11 mouse cellular contexts compared by ENCODE assay signal in the genomic region with DNA sequence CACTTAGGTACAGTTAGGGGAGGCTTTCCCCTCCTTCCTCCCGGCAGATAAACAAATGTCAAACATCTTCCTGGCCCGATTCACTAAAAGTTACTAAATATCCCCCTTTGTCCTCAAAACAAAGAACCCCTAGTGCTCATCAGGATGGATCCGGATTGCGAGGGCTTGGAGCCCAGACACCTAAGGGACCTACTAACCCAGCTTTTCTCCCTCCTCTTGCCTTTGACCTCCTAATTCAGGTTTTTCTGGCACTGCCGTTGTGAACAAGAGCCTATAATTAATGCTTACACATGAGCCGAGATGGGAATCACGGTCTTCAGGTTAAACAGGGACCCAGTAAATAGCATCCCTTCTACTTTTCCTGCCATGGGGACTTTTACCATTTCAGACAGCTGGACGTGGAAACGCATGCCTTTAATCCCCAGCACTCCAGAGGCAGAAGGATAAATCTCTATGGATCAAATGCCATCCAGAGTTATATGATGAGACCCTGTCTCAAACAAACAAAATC. TPM values are rescaled to one million over a fixed set of nuclear protein-coding genes. Genes with fewer than 3 reads are reported as not detected.
DNase-seq lines count a peak whose midpoint lies in the region; ATAC-seq and TF ChIP-seq lines count a peak whose summit lies in the region.
"Had no signal": no experiment of that assay in that cellular context is flagged by ENCODE, and none has a peak within 500 bp of the region (broad histone marks: within the 10 kb centered on the region; RNA-seq: fewer than 3 reads in every experiment).

No protein-coding gene starts in this region.

- WGBS in heart, embryonic 12.5 days, result 41% methylated on average over 9 of the region's 9 CpGs
- WGBS in forebrain, embryonic 15.5 days, result 4% methylated on average over 9 of the region's 9 CpGs
- WGBS in midbrain, embryonic 12.5 days, result 3% methylated on average over 9 of the region's 9 CpGs

- no peaks in the 10 kb centered on the region for H3K27me3 ChIP-seq in heart, embryonic 12.5 days (replicated peaks)
- H3K27me3 ChIP-seq in forebrain, embryonic 15.5 days, result no peaks in the 10 kb centered on the region
- H3K27me3 ChIP-seq in midbrain, embryonic 12.5 days, result no peaks in the 10 kb centered on the region
- H3K27me3 ChIP-seq: limb, embryonic 12.5 days had no signal

- peak overlapping the region; percentile 97 for H3K27ac ChIP-seq in heart, embryonic 12.5 days (ENCODE audit: poor library complexity, severe bottlenecking)
- H3K27ac ChIP-seq in ES-E14 (ENCODE audit: insufficient read depth, low read depth, low read length, poor library complexity, severe bottlenecking), result peak overlapping the region; percentile 92
- peak overlapping the region; percentile 98 for H3K27ac ChIP-seq in forebrain, embryonic 15.5 days (replicated peaks)
- peak overlapping the region; percentile 96 for H3K27ac ChIP-seq in midbrain, embryonic 12.5 days (replicated peaks)
- H3K27ac ChIP-seq: limb, embryonic 12.5 days had no signal

- peaks cover 73% of the 10 kb centered on the region for H3K4me1 ChIP-seq in heart, embryonic 12.5 days (replicated peaks)
- H3K4me1 ChIP-seq in ES-E14 (ENCODE audit: control insufficient read depth in 2 of 2, insufficient read depth in 2 of 2, low read length in 2 of 2, poor library complexity in 1 of 2), result peaks cover 19 to 29% of the 10 kb centered on the region in 2 experiments
- H3K4me1 ChIP-seq in forebrain, embryonic 15.5 days, result peaks cover 68% of the 10 kb centered on the region
- H3K4me1 ChIP-seq in midbrain, embryonic 12.5 days, result peaks cover 68% of the 10 kb centered on the region

- DNase-seq in heart, adult 9 months (ENCODE audit: low spot score in 2 of 2), result no peak
- no peak for DNase-seq in ES-E14 (ENCODE audit: low read depth, low spot score)
- no peak for DNase-seq in yolk sac, embryonic 10.5 days (ENCODE audit: low spot score)
- DNase-seq in ovary, postnatal 36 days (ENCODE audit: low spot score), result no peak
- no peak for DNase-seq in cerebellum, adult 18-20 months
- DNase-seq: gastrocnemius, postnatal 25 days had no signal

- H3K4me3 ChIP-seq in heart, embryonic 12.5 days, result no peak overlapping the region
- peak overlapping the region; percentile 18 to 53 for H3K4me3 ChIP-seq in ES-E14 (ENCODE audit: insufficient read depth in 1 of 2, low read depth in 1 of 2, low read length in 2 of 2, poor library complexity in 1 of 2, severe bottlenecking in 1 of 2)
- peak overlapping the region; percentile 47 for H3K4me3 ChIP-seq in forebrain, embryonic 15.5 days
- peak overlapping the region; percentile 43 for H3K4me3 ChIP-seq in midbrain, embryonic 12.5 days

- ATAC-seq in heart, embryonic 12.5 days (ENCODE audit: insufficient number of reproducible peaks, low FRiP score), result no peak
- no peak for ATAC-seq in forebrain, embryonic 15.5 days (replicated peaks)
- ATAC-seq in midbrain, embryonic 12.5 days (ENCODE audit: low FRiP score, low read depth), result no peak

- H3K9me3 ChIP-seq in heart, embryonic 12.5 days (replicated peaks), result no peaks in the 10 kb centered on the region
- H3K9me3 ChIP-seq in ES-E14 (ENCODE audit: control insufficient read depth, insufficient read depth, low read depth, low read length), result no peaks in the 10 kb centered on the region
- no peaks in the 10 kb centered on the region for H3K9me3 ChIP-seq in forebrain, embryonic 15.5 days
- H3K9me3 ChIP-seq in midbrain, embryonic 12.5 days, result no peaks in the 10 kb centered on the region
- H3K9me3 ChIP-seq: limb, embryonic 12.5 days had no signal

- H3K36me3 ChIP-seq in heart, embryonic 12.5 days, result no peaks in the 10 kb centered on the region
- H3K36me3 ChIP-seq in ES-E14 (ENCODE audit: control insufficient read depth, insufficient read depth, low read length, poor library complexity, severe bottlenecking), result no peaks in the 10 kb centered on the region
- H3K36me3 ChIP-seq in forebrain, embryonic 15.5 days, result no peaks in the 10 kb centered on the region
- H3K36me3 ChIP-seq in midbrain, embryonic 12.5 days, result no peaks in the 10 kb centered on the region
- H3K36me3 ChIP-seq: limb, embryonic 12.5 days had no signal

- in situ Hi-C loops in ES-E14 (cut with MboI; ENCODE audit: low sequenced_read_pairs in 2 of 2, unreplicated experiment in 2 of 2), result no loop called here

- peak overlapping the region; percentile 63 for H3K9ac ChIP-seq in heart, embryonic 12.5 days
- peak overlapping the region; percentile 34 for H3K9ac ChIP-seq in ES-E14 (ENCODE audit: insufficient read depth, low read depth, low read length, poor library complexity, severe bottlenecking)
- peak overlapping the region; percentile 82 for H3K9ac ChIP-seq in forebrain, embryonic 15.5 days (replicated peaks)
- H3K9ac ChIP-seq in midbrain, embryonic 12.5 days (replicated peaks), result peak overlapping the region; percentile 76

- H3K4me2 ChIP-seq in heart, embryonic 12.5 days, result peak overlapping the region; percentile 45
- H3K4me2 ChIP-seq in forebrain, embryonic 15.5 days (replicated peaks), result peak overlapping the region; percentile 89
- peak overlapping the region; percentile 54 for H3K4me2 ChIP-seq in midbrain, embryonic 12.5 days (replicated peaks)

TF ChIP-seq in ES-E14, 5 proteins besides CTCF, POLR2A, EP300 and RAD21:
- no peak for TF ChIP-seq ZNF384 (IDR thresholded peaks at IDR 0.05; ENCODE audit: low read depth, low read length)
- peak; percentile 33; the same call in 1 of the 2 replicates for TF ChIP-seq HCFC1 (IDR thresholded peaks at IDR 0.05; ENCODE audit: borderline replicate concordance, insufficient read depth, low read length)

RNA-seq across cellular contexts. Expression of gene Tuba1a, which starts 38.1 kb away (rescaled TPM):
- 1,110 and 1,118 TPM in 2 replicates for polyA plus RNA-seq in heart, embryonic 12.5 days (2016; fragmentation: Nextera tagmentation; extraction: Ambion mirVana)
- 595 and 862 TPM in 2 replicates for total RNA-seq in ES-E14 (2012; rRNA removed)
- 14,933 and 15,115 TPM in 2 replicates for polyA plus RNA-seq in forebrain, embryonic 15.5 days (2015; fragmentation: Nextera tagmentation; extraction: Ambion mirVana)
- 9,394 and 9,642 TPM in 2 replicates for polyA plus RNA-seq in midbrain, embryonic 12.5 days (2016; fragmentation: Nextera tagmentation; extraction: Ambion mirVana)

RNA-seq across cellular contexts. Expression of gene Tuba1c, which starts 38.1 kb away (rescaled TPM):
- polyA plus RNA-seq in heart, embryonic 12.5 days (2016; fragmentation: Nextera tagmentation; extraction: Ambion mirVana), result 135 and 139 TPM in 2 replicates
- 335 and 424 TPM in 2 replicates for total RNA-seq in ES-E14 (2012; rRNA removed)
- 45.7 and 53.5 TPM in 2 replicates for polyA plus RNA-seq in forebrain, embryonic 15.5 days (2015; fragmentation: Nextera tagmentation; extraction: Ambion mirVana)
- polyA plus RNA-seq in midbrain, embryonic 12.5 days (2016; fragmentation: Nextera tagmentation; extraction: Ambion mirVana), result 73.7 and 79.3 TPM in 2 replicates

RNA-seq across cellular contexts. Expression of gene Gm49450, which starts 38.2 kb away (rescaled TPM):
- polyA plus RNA-seq in heart, embryonic 12.5 days (2016; fragmentation: Nextera tagmentation; extraction: Ambion mirVana), result not detected in 2 replicates
- total RNA-seq in ES-E14 (2012; rRNA removed), result not detected in 2 replicates
- not detected in 2 replicates for polyA plus RNA-seq in forebrain, embryonic 15.5 days (2015; fragmentation: Nextera tagmentation; extraction: Ambion mirVana)
- not detected in 2 replicates for polyA plus RNA-seq in midbrain, embryonic 12.5 days (2016; fragmentation: Nextera tagmentation; extraction: Ambion mirVana)
- total RNA-seq: gastrocnemius, postnatal 25 days had no signal
- polyA plus RNA-seq: CD4-positive, CD25-positive, alpha-beta regulatory T cell, adult 4 months; limb, embryonic 12.5 days had no signal

RNA-seq across cellular contexts. Expression of gene Tuba1b, which starts 57.2 kb away (rescaled TPM):
- polyA plus RNA-seq in heart, embryonic 12.5 days (2016; fragmentation: Nextera tagmentation; extraction: Ambion mirVana), result 1,481 and 1,517 TPM in 2 replicates
- 1,092 and 1,539 TPM in 2 replicates for total RNA-seq in ES-E14 (2012; rRNA removed)
- polyA plus RNA-seq in forebrain, embryonic 15.5 days (2015; fragmentation: Nextera tagmentation; extraction: Ambion mirVana), result 1,138 and 1,204 TPM in 2 replicates
- polyA plus RNA-seq in midbrain, embryonic 12.5 days (2016; fragmentation: Nextera tagmentation; extraction: Ambion mirVana), result 1,566 and 1,635 TPM in 2 replicates
